Mouse (Mus musculus) liver, embryonic 14.5 days (tissue): ENCODE data around the gene Trim2.

ENCODE experiments used
- CTCF ChIP-seq: IDR thresholded peaks from 2 replicates; pipeline ENCODE4 v1.5.1; 2016; ENCODE audit warnings: antibody characterized with exemption, low read depth, control low read depth
- EP300 ChIP-seq: IDR thresholded peaks from 2 replicates; pipeline ENCODE4 v1.6.1; 2016; ENCODE audit warnings: antibody characterized with exemption, low read depth

GRCm38 (mm10) chr3:84156105-84156504 lies 150.6 kb downstream of the Trim2 start:
- no peak for TF ChIP-seq CTCF
- TF ChIP-seq EP300: no peak
